Mouse (Mus musculus) liver, adult 2 months (tissue): ENCODE measurements around the gene Gm11060. TPM values are rescaled to one million over a fixed set of nuclear protein-coding genes. Genes with fewer than 3 reads are reported as not detected.

Experiments used
- DNase-seq: peaks from one replicate; pipeline ENCODE4 v3.0.0-alpha.2; 2011; ENCODE audit warnings: low read depth, low spot score; ENCODE audit errors: extremely low read depth
- H3K27ac ChIP-seq: fragments of 200-500 bp; replicated peaks from 2 replicates; pipeline ENCODE4 v1.5.1; 2012; ENCODE audit warnings: low read depth, mild to moderate bottlenecking, control low read depth, inconsistent platforms, low read length; ENCODE audit not compliant: insufficient read depth
- H3K27me3 ChIP-seq: fragments of 200-500 bp; 2 replicates; pipeline ENCODE4 v1.6.1; 2012; ENCODE audit warnings: mild to moderate bottlenecking, moderate library complexity, low read length, inconsistent platforms; ENCODE audit not compliant: control insufficient read depth, insufficient read depth
- H3K36me3 ChIP-seq: fragments of 200-500 bp; 2 replicates; pipeline ENCODE4 v1.6.1; 2012; ENCODE audit warnings: low read length, inconsistent platforms; ENCODE audit not compliant: control insufficient read depth, insufficient read depth
- H3K4me1 ChIP-seq: fragments of 200-500 bp; 2 replicates; pipeline ENCODE4 v1.6.1; 2011; ENCODE audit warnings: low read length; ENCODE audit not compliant: control insufficient read depth, insufficient read depth
- H3K4me3 ChIP-seq: fragments of 200-500 bp; 2 replicates; pipeline ENCODE4 v1.5.1; 2011; ENCODE audit warnings: low read depth, mild to moderate bottlenecking, control low read depth, low read length, moderate library complexity; ENCODE audit not compliant: insufficient read depth
- H3K79me2 ChIP-seq: fragments of 200-500 bp; 2 replicates; pipeline ENCODE4 v1.6.1; 2012; ENCODE audit warnings: inconsistent platforms, mild to moderate bottlenecking, low read length, moderate library complexity; ENCODE audit not compliant: control insufficient read depth, insufficient read depth
- H3K9ac ChIP-seq: fragments of 200-500 bp; 2 replicates; pipeline ENCODE4 v1.6.1; 2012; ENCODE audit warnings: low read depth, mild to moderate bottlenecking, control low read depth, inconsistent platforms, low read length
- CTCF ChIP-seq: fragments of 200-500 bp; IDR thresholded peaks from 2 replicates; pipeline ENCODE4 v1.5.1; 2011; ENCODE audit warnings: low read depth, low read length, control low read depth
- POLR2A ChIP-seq: fragments of 200-500 bp; IDR thresholded peaks from 2 replicates; pipeline ENCODE4 v1.6.1; 2011; ENCODE audit warnings: low read length, control low read depth; ENCODE audit not compliant: insufficient read depth; ENCODE audit errors: extremely low read depth
- WGBS: fragments of 180-500 bp; shearing (Covaris S2); methylation state at CpG from one replicate; pipeline ENCODE4 v1.1.7; 2018; 5-methylcytosine and 5-hydroxymethylcytosine counted together
- polyA plus RNA-seq: library from polyadenylated mRNA; depleted of rRNA; stranded (reverse); fragments of >200 nt; gene quantifications from 2 replicates; pipeline ENCODE4 v1.2.3, GENCODE M21; 2012
- total RNA-seq: library from RNA; depleted of rRNA; stranded (reverse); fragments of >200 nt; gene quantifications from 2 replicates; pipeline ENCODE4 v1.2.3, GENCODE M21; 2014

Gene Gm11060
- total and polyA plus RNA-seq, 2 experiments, result not detected

DNA sequence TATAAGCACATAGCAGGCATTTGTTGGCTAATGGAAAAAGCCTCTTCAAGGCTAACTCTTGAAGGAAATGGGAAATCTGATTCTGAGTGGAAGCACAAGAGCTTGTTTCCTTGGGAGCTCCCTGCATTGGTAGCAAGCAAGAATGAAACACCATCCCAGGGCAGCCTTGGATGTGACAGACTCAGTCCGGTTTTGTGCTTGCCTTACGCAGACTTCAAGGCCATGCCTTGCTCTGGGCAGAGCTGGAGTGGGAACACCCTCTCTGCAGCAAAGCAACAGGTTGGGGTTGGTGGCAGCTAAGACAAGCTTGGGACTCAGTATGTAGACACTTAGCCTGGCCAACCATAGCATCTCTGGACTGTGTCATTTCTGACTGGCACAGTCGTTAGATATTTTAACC is 5.7 kb upstream of the Gm11060 start:
- H3K27me3 ChIP-seq, result 0 out of 2 replicates have a peak, but pooled peaks cover 2% of the 10 kb centered on the region
- H3K27ac ChIP-seq, result no peak overlapping the region
- H3K4me3 ChIP-seq, result no peak overlapping the region
- H3K9ac ChIP-seq, result no peak overlapping the region
- no peak for DNase-seq
- H3K79me2 ChIP-seq, result no peaks in the 10 kb centered on the region
- no peak for TF ChIP-seq CTCF
- TF ChIP-seq POLR2A, result no peak
- WGBS, result 86% methylated on average over 3 of the region's 3 CpGs
- no peaks in the 10 kb centered on the region for H3K36me3 ChIP-seq
- no peaks in the 10 kb centered on the region for H3K4me1 ChIP-seq

DNA sequence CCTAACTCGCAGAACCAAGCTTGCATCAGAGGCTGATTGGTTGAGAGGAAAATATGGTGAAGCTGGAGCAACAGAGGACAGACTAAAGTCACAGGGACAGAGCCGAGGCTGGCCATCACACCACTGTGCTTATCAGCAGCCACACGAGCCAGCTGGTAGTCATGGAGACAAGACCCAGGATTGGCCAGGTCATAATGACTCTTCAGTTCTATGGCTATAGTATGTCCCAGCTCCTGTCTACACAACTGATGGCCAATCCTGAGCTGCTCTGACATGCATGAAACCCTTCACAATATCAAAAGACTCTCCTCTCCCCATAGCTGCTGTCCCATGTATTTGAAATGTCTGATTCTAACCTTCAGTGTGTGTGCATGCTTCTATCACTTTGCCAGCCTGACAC is 3.8 kb upstream of the Gm11060 start:
- Histone ChIP-seq H3K36me3 (no peaks in the 10 kb centered on the region), H3K4me3 (no peak overlapping the region), H3K79me2 (no peaks in the 10 kb centered on the region), H3K27ac (no peak overlapping the region), H3K4me1 (no peaks in the 10 kb centered on the region), H3K27me3 (no peaks in the 10 kb centered on the region), H3K9ac (no peak overlapping the region)
- no peak for DNase-seq
- 76% methylated on average over 3 of the region's 3 CpGs for WGBS
- TF ChIP-seq POLR2A (no peak), CTCF (no peak)

DNA sequence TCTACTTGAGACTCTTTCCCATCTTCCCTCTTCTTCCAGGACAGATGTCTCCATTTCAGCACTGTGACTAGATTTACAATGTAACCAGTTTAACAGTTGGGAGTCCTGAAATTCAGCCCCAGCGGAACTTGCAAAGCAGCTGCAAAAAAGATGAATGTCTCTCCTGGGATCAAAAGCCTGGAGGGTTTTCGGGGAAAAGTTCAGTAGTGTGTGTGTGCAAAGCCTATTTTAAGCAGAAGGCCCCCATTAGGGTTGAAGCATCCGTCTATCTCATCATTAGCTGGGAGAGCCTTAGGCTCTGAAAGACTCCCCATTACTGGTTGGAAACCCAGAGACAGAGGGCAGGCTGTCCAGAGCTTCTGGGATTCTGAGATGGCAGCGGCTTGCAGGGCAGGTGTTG is 2.7 kb upstream of the Gm11060 start:
- DNase-seq, result no peak
- 86% methylated on average over 4 of the region's 4 CpGs for WGBS
- no peak overlapping the region for H3K27ac ChIP-seq
- H3K79me2 ChIP-seq, result no peaks in the 10 kb centered on the region
- H3K36me3 ChIP-seq, result no peaks in the 10 kb centered on the region
- no peak overlapping the region for H3K4me3 ChIP-seq
- no peaks in the 10 kb centered on the region for H3K27me3 ChIP-seq
- no peak overlapping the region for H3K9ac ChIP-seq
- H3K4me1 ChIP-seq, result no peaks in the 10 kb centered on the region
- TF ChIP-seq POLR2A, result no peak
- TF ChIP-seq CTCF, result no peak

DNA sequence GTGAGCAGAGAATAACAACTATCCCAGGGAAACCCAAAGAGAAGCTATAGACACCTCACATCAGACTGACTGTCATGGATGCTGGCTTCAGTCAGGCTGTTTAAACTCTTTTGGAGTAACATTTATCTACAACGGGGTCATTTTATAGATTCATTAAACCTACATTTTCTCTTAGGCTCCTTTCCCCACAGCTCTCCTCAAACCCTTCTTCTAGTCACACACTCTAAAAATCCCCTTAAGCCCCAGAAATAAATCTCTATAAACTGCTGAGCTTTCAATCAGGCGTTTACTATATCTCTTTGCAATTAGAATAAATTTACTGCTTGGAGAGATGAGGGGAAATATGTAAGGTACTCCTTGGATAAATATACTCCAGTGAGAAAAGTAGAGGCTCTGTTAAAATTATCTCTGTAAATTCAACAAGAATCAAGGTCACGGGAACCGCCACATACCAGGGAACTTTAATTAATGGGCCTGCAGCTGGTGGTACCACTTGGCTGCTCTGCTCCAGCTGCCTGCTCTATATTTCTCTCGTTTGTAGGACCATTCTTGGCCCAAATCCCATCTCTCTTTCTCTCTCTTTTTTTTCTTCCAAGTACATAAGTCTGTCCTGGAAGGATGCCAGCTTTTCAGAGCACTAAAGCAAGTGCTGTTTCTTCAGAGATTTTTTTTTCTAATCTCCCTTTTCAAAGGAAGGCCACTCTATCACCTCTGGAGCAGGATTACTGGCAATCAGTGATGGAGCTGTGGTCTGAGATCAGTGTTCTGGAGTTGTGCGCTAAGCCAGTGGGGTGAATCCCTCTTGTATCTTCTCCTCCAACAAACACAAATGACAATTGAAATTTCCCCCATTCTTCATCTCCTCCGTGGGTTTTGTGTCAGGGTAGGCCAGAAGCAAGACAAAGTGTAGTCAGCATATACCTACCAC is 2.0 kb upstream of the Gm11060 start:
- no peak for DNase-seq
- H3K4me1 ChIP-seq, result no peaks in the 10 kb centered on the region
- 65% methylated on average over 7 of the region's 7 CpGs for WGBS

DNA sequence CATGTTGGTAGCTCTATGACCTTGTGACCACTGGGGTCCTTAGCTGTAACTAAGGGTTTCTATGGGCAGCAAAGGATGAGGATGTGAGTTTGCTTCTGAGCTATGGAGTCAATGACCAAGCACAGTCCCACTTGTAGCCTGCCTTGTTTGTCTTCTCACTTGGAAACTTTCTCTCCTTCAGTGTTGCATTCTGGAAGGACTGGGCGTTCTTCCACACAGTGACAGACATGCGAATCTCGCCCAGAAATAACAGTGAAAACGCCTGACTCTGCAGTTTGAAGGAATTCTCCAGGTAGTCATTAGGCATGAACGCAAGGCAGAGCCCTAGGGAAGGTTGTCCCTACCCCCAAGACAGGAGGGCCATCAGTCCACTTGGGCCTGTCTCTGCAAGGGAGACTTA is 827 bp upstream of the Gm11060 start:
- H3K4me3 ChIP-seq, result no peak overlapping the region
- H3K36me3 ChIP-seq, result no peaks in the 10 kb centered on the region
- 81% methylated on average over 5 of the region's 5 CpGs for WGBS
- no peak overlapping the region for H3K27ac ChIP-seq
- no peaks in the 10 kb centered on the region for H3K27me3 ChIP-seq
- no peak for DNase-seq
- no peaks in the 10 kb centered on the region for H3K79me2 ChIP-seq
- H3K9ac ChIP-seq, result no peak overlapping the region
- no peaks in the 10 kb centered on the region for H3K4me1 ChIP-seq
- TF ChIP-seq POLR2A, result no peak
- no peak for TF ChIP-seq CTCF

More for the DNA sequence above, 2.0 kb upstream of the Gm11060 start:
- Histone ChIP-seq H3K36me3 (no peaks in the 10 kb centered on the region), H3K27me3 (no peaks in the 10 kb centered on the region), H3K79me2 (no peaks in the 10 kb centered on the region), H3K9ac (no peak overlapping the region), H3K27ac (no peak overlapping the region), H3K4me3 (no peak overlapping the region)
- TF ChIP-seq POLR2A (no peak), CTCF (no peak)
